Mouse (Mus musculus) embryonic facial prominence, embryonic 11.5 days (tissue): ENCODE data around the gene Amn1. TPM values are rescaled to one million over a fixed set of nuclear protein-coding genes. Genes with fewer than 3 reads are reported as not detected.
"Not testable (repeated sequence)": the region's sequence is repeated elsewhere in the genome, so short reads cannot be mapped to it uniquely, and the experiment has no call there.

ENCODE experiments used
- ATAC-seq: fragments of 200-750 bp; cut with Nextera tagmentation; replicated peaks from 2 replicates; pipeline ENCODE4 v1.8.0; 2017; ENCODE audit warnings: low read depth; ENCODE audit not compliant: insufficient number of reproducible peaks, low FRiP score, low TSS enrichment
- DNase-seq: peaks from one replicate; pipeline ENCODE4 v3.0.0-alpha.2; 2015; ENCODE audit warnings: low spot score
- H3K27ac ChIP-seq: fragments of 300-500 bp; sonication (generic); replicated peaks from 2 replicates; pipeline ENCODE4 v1.5.1; 2014; ENCODE audit warnings: mild to moderate bottlenecking, low read depth, low read length, control low read depth
- H3K27me3 ChIP-seq: fragments of 300-500 bp; sonication (generic); 2 replicates; pipeline ENCODE4 v1.6.1; 2014; ENCODE audit warnings: mild to moderate bottlenecking, low read length, moderate library complexity, mixed read lengths; ENCODE audit not compliant: control insufficient read depth, insufficient read depth
- H3K36me3 ChIP-seq: fragments of 300-500 bp; sonication (generic); replicated peaks from 2 replicates; pipeline ENCODE4 v1.6.1; 2014; ENCODE audit warnings: low read depth, mild to moderate bottlenecking, low read length, moderate library complexity, mixed read lengths; ENCODE audit not compliant: control insufficient read depth, insufficient read depth
- H3K4me1 ChIP-seq: fragments of 300-500 bp; sonication (generic); 2 replicates; pipeline ENCODE4 v1.6.1; 2014; ENCODE audit warnings: low read length, mixed read lengths; ENCODE audit not compliant: control insufficient read depth, insufficient read depth
- H3K4me2 ChIP-seq: fragments of 300-500 bp; sonication (generic); 2 replicates; pipeline ENCODE4 v1.6.1; 2014; ENCODE audit warnings: low read depth, mild to moderate bottlenecking, control low read depth, low read length, moderate library complexity
- H3K4me3 ChIP-seq: fragments of 300-500 bp; sonication (generic); 2 replicates; pipeline ENCODE4 v1.5.1; 2014; ENCODE audit warnings: low read depth, low read length, control low read depth
- H3K9ac ChIP-seq: fragments of 300-500 bp; sonication (generic); replicated peaks from 2 replicates; pipeline ENCODE4 v1.6.1; 2014; ENCODE audit warnings: mild to moderate bottlenecking, control low read depth, low read length
- H3K9me3 ChIP-seq: fragments of 300-500 bp; sonication (generic); replicated peaks from 2 replicates; pipeline ENCODE4 v1.6.1; 2016; ENCODE audit warnings: mild to moderate bottlenecking, low read length, inconsistent platforms, mixed read lengths; ENCODE audit not compliant: control insufficient read depth
- WGBS: fragments of 180-500 bp; shearing (Covaris S2); extraction: QIAGEN DNeasy Blood & Tissue Kit; methylation state at CpG from one replicate; pipeline ENCODE4 v1.1.7; 2014; 5-methylcytosine and 5-hydroxymethylcytosine counted together
- polyA plus RNA-seq: library from polyadenylated mRNA; unstranded; fragments of >200 nt; fragmentation: Nextera tagmentation; extraction: Ambion mirVana; gene quantifications from 2 replicates; pipeline ENCODE4 v1.2.1, GENCODE M21; 2014

Gene Amn1
- polyA plus RNA-seq, 1 experiment from 2014 or later, result 42.0 TPM

- H3K4me1 ChIP-seq, result no peaks in the 10 kb centered on the region
- H3K27me3 ChIP-seq, result no peaks in the 10 kb centered on the region
- ATAC-seq, result no peak
- no peak overlapping the region for H3K27ac ChIP-seq
- no peaks in the 10 kb centered on the region for H3K9me3 ChIP-seq
- no peak overlapping the region for H3K9ac ChIP-seq
- H3K4me3 ChIP-seq, result no peak overlapping the region
- 24% methylated on average over 5 of the region's 5 CpGs for WGBS
- no peak overlapping the region for H3K4me2 ChIP-seq
- no peaks in the 10 kb centered on the region for H3K36me3 ChIP-seq
- DNase-seq, result no peak
These were observed 53.9 kb downstream of the Amn1 start for GRCm38 (mm10) chr6:149134391-149135150.

- Histone ChIP-seq H3K27ac (no peak overlapping the region), H3K36me3 (no peaks in the 10 kb centered on the region), H3K9me3 (no peaks in the 10 kb centered on the region), H3K4me1 (no peaks in the 10 kb centered on the region), H3K4me3 (no peak overlapping the region), H3K9ac (no peak overlapping the region), H3K27me3 (no peaks in the 10 kb centered on the region), H3K4me2 (no peak overlapping the region)
- WGBS, result 29% methylated on average over 5 of the region's 5 CpGs
- ATAC-seq (no peak), DNase-seq (peak; percentile 84)
These were observed 56.0 kb downstream of the Amn1 start for GRCm38 (mm10) chr6:149132311-149133077.

GRCm38 (mm10) chr6:149131111-149131510 is 57.4 kb downstream of the Amn1 start:
- DNase-seq (no peak), ATAC-seq (no peak)
- 18% methylated on average over 3 of the region's 3 CpGs for WGBS
- Histone ChIP-seq H3K4me3 (no peak overlapping the region), H3K27ac (no peak overlapping the region), H3K4me1 (no peaks in the 10 kb centered on the region), H3K9ac (no peak overlapping the region), H3K4me2 (no peak overlapping the region), H3K36me3 (no peaks in the 10 kb centered on the region), H3K9me3 (no peaks in the 10 kb centered on the region), H3K27me3 (no peaks in the 10 kb centered on the region)

GRCm38 (mm10) chr6:149129870-149130269 is 58.6 kb downstream of the Amn1 start, which contains the start of gene Gm10203:
TSS of gene Gm10203 (plus strand) at chr6:149130170.
- not testable (repeated sequence) for ATAC-seq, H3K4me3 ChIP-seq, H3K27ac ChIP-seq, H3K9me3 ChIP-seq, H3K27me3 ChIP-seq, H3K9ac ChIP-seq, H3K36me3 ChIP-seq, H3K4me2 ChIP-seq, H3K4me1 ChIP-seq, DNase-seq
- WGBS, result 86% methylated on average over 8 of the region's 8 CpGs

GRCm38 (mm10) chr6:149126675-149127074 is 61.8 kb downstream of the Amn1 start:
- H3K4me2 ChIP-seq, result no peak overlapping the region
- DNase-seq (peak; percentile 50), ATAC-seq (no peak)
- H3K27me3 ChIP-seq, result no peaks in the 10 kb centered on the region
- H3K9ac ChIP-seq, result no peak overlapping the region
- 63% methylated on average over 4 of the region's 4 CpGs for WGBS
- H3K36me3 ChIP-seq, result no peaks in the 10 kb centered on the region
- H3K9me3 ChIP-seq, result no peaks in the 10 kb centered on the region
- H3K4me1 ChIP-seq, result no peaks in the 10 kb centered on the region
- no peak overlapping the region for H3K4me3 ChIP-seq
- no peak overlapping the region for H3K27ac ChIP-seq

- WGBS, result 87% methylated on average over 3 of the region's 3 CpGs
- H3K27ac ChIP-seq, result no peak overlapping the region
- no peak overlapping the region for H3K9ac ChIP-seq
- H3K9me3 ChIP-seq, result no peaks in the 10 kb centered on the region
- no peak overlapping the region for H3K4me3 ChIP-seq
- no peaks in the 10 kb centered on the region for H3K27me3 ChIP-seq
- H3K36me3 ChIP-seq, result no peaks in the 10 kb centered on the region
- H3K4me2 ChIP-seq, result no peak overlapping the region
- no peaks in the 10 kb centered on the region for H3K4me1 ChIP-seq
- DNase-seq (no peak), ATAC-seq (no peak)
These were observed 65.5 kb downstream of the Amn1 start for GRCm38 (mm10) chr6:149123042-149123441.

- H3K4me2 ChIP-seq, result no peak overlapping the region
- no peak overlapping the region for H3K9ac ChIP-seq
- WGBS, result 38% methylated on average over 2 of the region's 2 CpGs
- no peak overlapping the region for H3K4me3 ChIP-seq
- DNase-seq (peak; percentile 83), ATAC-seq (peak; percentile 72)
- H3K27ac ChIP-seq, result no peak overlapping the region
- no peaks in the 10 kb centered on the region for H3K36me3 ChIP-seq
- H3K27me3 ChIP-seq, result no peaks in the 10 kb centered on the region
- no peaks in the 10 kb centered on the region for H3K4me1 ChIP-seq
- no peaks in the 10 kb centered on the region for H3K9me3 ChIP-seq
These were observed 68.7 kb downstream of the Amn1 start for GRCm38 (mm10) chr6:149119853-149120252.

- Histone ChIP-seq H3K9ac (no peak overlapping the region), H3K4me3 (no peak overlapping the region), H3K27me3 (no peaks in the 10 kb centered on the region), H3K27ac (no peak overlapping the region), H3K36me3 (no peaks in the 10 kb centered on the region), H3K4me1 (no peaks in the 10 kb centered on the region), H3K9me3 (no peaks in the 10 kb centered on the region), H3K4me2 (no peak overlapping the region)
- DNase-seq, result no peak
- ATAC-seq, result no peak
- WGBS, result 54% methylated on average over 2 of the region's 2 CpGs
These were observed 69.6 kb downstream of the Amn1 start for GRCm38 (mm10) chr6:149118935-149119334.
